Mouse (Mus musculus): ENCODE results near the gene Afm.
A peak's percentile ranks its signal among the peaks of the same experiment; 100 is the strongest.

DNA sequence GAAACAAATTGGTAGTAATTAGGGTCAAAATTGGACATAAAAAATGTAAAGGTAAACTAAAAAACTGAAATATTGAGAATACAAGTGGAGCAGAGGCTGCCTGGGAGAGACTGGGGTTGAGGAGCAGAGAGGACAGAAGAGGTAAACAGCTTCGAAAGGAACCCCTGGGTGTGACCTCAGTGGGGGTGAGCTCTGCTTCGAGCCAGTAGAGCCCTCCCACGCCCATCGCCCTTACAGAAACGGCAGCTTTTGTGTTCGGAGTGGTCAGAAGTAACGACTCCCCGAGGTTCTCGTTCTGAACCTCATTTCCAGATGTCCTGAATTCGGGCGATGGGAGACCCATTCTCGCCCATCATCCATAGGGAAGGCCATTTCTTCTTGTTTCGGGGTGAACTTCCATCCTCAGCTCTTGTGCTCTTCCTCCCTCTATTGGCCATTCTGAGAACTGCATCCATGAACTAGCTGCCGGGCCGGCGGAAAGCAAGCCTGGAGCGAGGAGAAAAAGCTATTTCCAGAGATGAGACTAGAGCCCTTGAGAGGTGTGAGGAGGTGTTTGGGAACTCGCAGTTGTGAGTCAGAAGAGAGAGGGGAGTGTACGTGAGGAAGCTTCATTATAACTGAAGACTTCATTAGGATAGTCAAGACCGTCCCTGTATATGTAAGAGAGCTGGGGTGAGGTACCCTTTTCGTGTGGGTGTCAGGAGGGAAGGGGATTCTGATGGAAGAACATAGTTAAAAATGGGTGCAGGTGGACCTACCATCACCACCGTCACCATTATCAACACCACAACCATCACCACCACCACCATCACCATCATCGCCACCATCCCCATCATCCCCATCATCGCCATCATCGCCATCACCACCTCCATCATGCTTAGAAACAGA is 70.2 kb downstream of the Afm start:
- TF ChIP-seq POLR2A (IDR thresholded peaks at IDR 0.05; ENCODE audit: low read depth, low read length) (peak; percentile 28; the same call in 1 of the 2 replicates), CTCF (IDR thresholded peaks at IDR 0.05; ENCODE audit: borderline replicate concordance, insufficient read depth, low read length) (peak; percentile 43; the same call in 1 of the 2 replicates)

All from embryonic fibroblast, embryonic 13.5 days (primary cell).